18 mouse cellular contexts compared by ENCODE assay signal in the genomic region with DNA sequence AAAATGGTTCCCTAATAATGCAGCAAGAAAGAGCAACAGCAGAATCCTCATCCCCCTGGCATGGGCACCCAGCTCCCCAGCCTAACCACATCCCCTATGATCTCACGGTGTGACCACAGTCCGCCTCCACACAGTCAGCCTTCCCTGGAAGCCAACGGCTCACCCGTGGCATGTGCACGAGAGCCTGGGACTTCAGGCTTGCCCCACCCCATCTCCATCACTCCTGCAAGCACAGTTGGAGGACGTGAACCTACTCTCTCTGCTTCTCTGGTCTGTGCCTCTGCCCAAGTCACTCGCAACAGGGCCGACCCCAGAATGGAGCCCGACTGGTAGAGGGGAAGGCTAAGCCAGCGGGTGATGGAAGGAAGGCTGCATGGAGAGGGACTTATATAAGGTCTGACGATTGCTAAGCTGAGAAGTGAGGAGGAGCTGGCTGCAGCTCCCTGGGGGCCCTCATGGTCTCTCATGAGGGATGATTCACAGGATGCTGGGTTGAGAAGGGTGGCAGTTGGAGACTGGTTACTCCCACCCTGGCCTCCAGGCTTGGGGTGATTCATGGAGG. TPM values are rescaled to one million over a fixed set of nuclear protein-coding genes. Genes with fewer than 3 reads are reported as not detected.
DNase-seq lines count a peak whose midpoint lies in the region; ATAC-seq lines count a peak whose summit lies in the region.
"Had no signal": no experiment of that assay in that cellular context is flagged by ENCODE, and none has a peak within 500 bp of the region (broad histone marks: within the 10 kb centered on the region; RNA-seq: fewer than 3 reads in every experiment).

No protein-coding gene starts in this region.

- no peak overlapping the region for H3K9ac ChIP-seq in midbrain, embryonic 15.5 days
- H3K9ac ChIP-seq: limb, embryonic 12.5 days; neural tube, embryonic 13.5 days had no signal

- peaks cover 80% of the 10 kb centered on the region for H3K27me3 ChIP-seq in megakaryocyte, embryonic 14.5 days (replicated peaks)
- no peaks in the 10 kb centered on the region for H3K27me3 ChIP-seq in midbrain, embryonic 15.5 days (replicated peaks)
- H3K27me3 ChIP-seq: limb, embryonic 12.5 days; neural tube, embryonic 13.5 days had no signal

- H3K79me2 ChIP-seq in macrophage (ENCODE audit: inconsistent target), result peaks cover 38% of the 10 kb centered on the region

- peaks cover 49% of the 10 kb centered on the region for H3K4me1 ChIP-seq in megakaryocyte, embryonic 14.5 days
- H3K4me1 ChIP-seq in brown adipose tissue, adult 24 weeks (ENCODE audit: control insufficient read depth, insufficient read depth, insufficient read length, low read length), result peaks cover 5% of the 10 kb centered on the region; the same call in 1 of the 2 replicates
- H3K4me1 ChIP-seq in midbrain, embryonic 15.5 days, result peaks cover 15% of the 10 kb centered on the region

- H3K4me2 ChIP-seq in midbrain, embryonic 15.5 days, result no peak overlapping the region
- H3K4me2 ChIP-seq: midbrain, embryonic 11.5 days; neural tube, embryonic 13.5 days had no signal

- peak; percentile 67 for ATAC-seq in frontal cortex, adult (ENCODE audit: low TSS enrichment)
- ATAC-seq in megakaryocyte, adult 5-6 weeks (ENCODE audit: poor library complexity, severe bottlenecking), result no peak
- ATAC-seq in midbrain, embryonic 15.5 days (replicated peaks), result no peak
- ATAC-seq: intestine, postnatal 0 days had no signal

- no peak for DNase-seq in frontal cortex, postnatal 14 days (ENCODE audit: low spot score in 2 of 2)
- DNase-seq in adrenal gland, adult 18-20 months (ENCODE audit: low spot score in 2 of 2), result no peak
- DNase-seq: adrenal gland, adult 8-10 months; B cell, adult 2 months; cerebellum, adult 11 months; embryo, embryonic 11 days; heart, postnatal 4 days; lung, adult 2 months had no signal

- H3K27ac ChIP-seq in brown adipose tissue, adult 24 weeks (replicated peaks; ENCODE audit: low read depth, low read length), result peak overlapping the region; percentile 20; the same call in 1 of the 2 replicates
- H3K27ac ChIP-seq in macrophage, result peak overlapping the region; percentile 63
- no peak overlapping the region for H3K27ac ChIP-seq in midbrain, embryonic 15.5 days
- H3K27ac ChIP-seq: neural tube, embryonic 13.5 days had no signal

- no peaks in the 10 kb centered on the region for H3K9me3 ChIP-seq in megakaryocyte, embryonic 14.5 days
- H3K9me3 ChIP-seq in midbrain, embryonic 15.5 days, result no peaks in the 10 kb centered on the region
- H3K9me3 ChIP-seq: limb, embryonic 12.5 days; neural tube, embryonic 13.5 days had no signal

- H3K4me3 ChIP-seq in megakaryocyte, embryonic 14.5 days (replicated peaks), result peak overlapping the region; percentile 54
- H3K4me3 ChIP-seq in brown adipose tissue, adult 24 weeks (ENCODE audit: insufficient read depth, low read depth, low read length), result no peak overlapping the region
- H3K4me3 ChIP-seq in macrophage (ENCODE audit: inconsistent target), result no peak overlapping the region
- no peak overlapping the region for H3K4me3 ChIP-seq in midbrain, embryonic 15.5 days
- H3K4me3 ChIP-seq: limb, embryonic 12.5 days; neural tube, embryonic 13.5 days had no signal

- no peaks in the 10 kb centered on the region for H3K36me3 ChIP-seq in megakaryocyte, embryonic 14.5 days (replicated peaks; ENCODE audit: low read length)
- H3K36me3 ChIP-seq in macrophage (ENCODE audit: inconsistent target), result no peaks in the 10 kb centered on the region
- no peaks in the 10 kb centered on the region for H3K36me3 ChIP-seq in midbrain, embryonic 15.5 days (replicated peaks)

- WGBS in macrophage (ENCODE audit: missing documents), result 29% methylated on average over 11 of the region's 11 CpGs
- WGBS in midbrain, embryonic 15.5 days, result 83% methylated on average over 11 of the region's 11 CpGs

RNA-seq across cellular contexts. Expression of gene Angptl2, which starts 5.6 kb away (rescaled TPM):
- polyA plus RNA-seq in megakaryocyte, embryonic 14.5 days (2012; ENCODE audit: insufficient read depth, low replicate concordance), result 0.28 TPM in 1 of 2 replicates, not detected in the other
- total RNA-seq in megakaryocyte, adult 5-6 weeks (2015), result 4.2 and 5.0 TPM in 2 replicates
- total RNA-seq in megakaryocyte, adult 5-6 weeks (2017), result 9.8 and 11.4 TPM in 2 replicates
- 32.8 and 34.1 TPM in 2 replicates for polyA plus RNA-seq in brown adipose tissue, adult 24 weeks (2012; ENCODE audit: insufficient read depth, insufficient read length, missing spikeins)
- total RNA-seq in macrophage (2018; cell fraction: chromatin; rRNA removed), result 10 to 100 TPM in 6 of 26 experiments, 1 to 10 TPM in 14, under 1 TPM in 5, not detected in 1; 0.49 to 44.1 (median 3.7) TPM
- total RNA-seq in macrophage (2018; cell fraction: cytosol; rRNA removed), result 10 to 100 TPM in 13 of 26 experiments, 1 to 10 TPM in 13; 1.9 to 36.8 (median 12.2) TPM
- total RNA-seq in macrophage (2018; cell fraction: nucleus; rRNA removed), result 10 to 100 TPM in 12 of 26 experiments, 1 to 10 TPM in 14; 2.5 to 46.6 (median 8.3) TPM
- 12.4 to 25.8 TPM (median 25.7 TPM) in 3 replicates for polyA plus RNA-seq in macrophage (2018)
- 16.2 and 19.3 TPM in 2 replicates for polyA plus RNA-seq in midbrain, embryonic 15.5 days (2015; fragmentation: Nextera tagmentation; extraction: Ambion mirVana)
- 10 to 100 TPM; 19.6 to 29.9 TPM for total RNA-seq in adrenal gland, adult 18-20 months (2021)

Comparison
In these comparisons a context has a peak if more than half of its experiments do, and no peak if none do; other contexts are left out.
1. RNA of gene Angptl2, which starts 5.6 kb away (polyA plus RNA-seq): 32.8 to 34.1 TPM in brown adipose tissue, adult 24 weeks, 12.4 to 25.8 TPM in macrophage and 16.2 to 19.3 TPM in midbrain, embryonic 15.5 days; 0.28 TPM in megakaryocyte, embryonic 14.5 days; every median in the first group is over 10 times any median in the second.